ENCODE assay signal across 10 mouse cellular contexts in genomic region chr8:46293741-46294151, GRCm38 (mm10). TPM values are rescaled to one million over a fixed set of nuclear protein-coding genes. Genes with fewer than 3 reads are reported as not detected.
DNase-seq lines count a peak whose midpoint lies in the region; ATAC-seq and TF ChIP-seq lines count a peak whose summit lies in the region.
"Had no signal": no experiment of that assay in that cellular context is flagged by ENCODE, and none has a peak within 500 bp of the region (broad histone marks: within the 10 kb centered on the region; RNA-seq: fewer than 3 reads in every experiment).

No protein-coding gene starts in this region.

- H3K36me3 ChIP-seq in ES-E14 (ENCODE audit: control insufficient read depth, insufficient read depth, low read length, poor library complexity, severe bottlenecking), result no peaks in the 10 kb centered on the region
- no peaks in the 10 kb centered on the region for H3K36me3 ChIP-seq in heart, adult 2 months (ENCODE audit: control insufficient read depth, insufficient read depth, low read length)
- no peaks in the 10 kb centered on the region for H3K36me3 ChIP-seq in limb, embryonic 15.5 days

- peak overlapping the region; percentile 29 to 32; a peak in 3 of 4 replicates for H3K4me3 ChIP-seq in ES-E14 (ENCODE audit: insufficient read depth in 1 of 2, low read depth in 1 of 2, low read length in 2 of 2, poor library complexity in 1 of 2, severe bottlenecking in 1 of 2)
- H3K4me3 ChIP-seq in heart, adult 2 months, result peak overlapping the region; percentile 16; the same call in 1 of the 2 replicates
- H3K4me3 ChIP-seq in limb, embryonic 15.5 days, result no peak overlapping the region

- in situ Hi-C loops in ES-E14 (cut with MboI; ENCODE audit: low sequenced_read_pairs in 2 of 2, unreplicated experiment in 2 of 2), result loop anchor here in 1 of 2 experiments (10.0 kb wide), 1 partner anchor 441 kb away; the partner anchor contains the start of gene Irf2

- intact Hi-C loops in heart, adult 2 months (cut with DNase I), result no loop called here

- peaks cover 5% of the 10 kb centered on the region; the same call in 1 of the 2 replicates for H3K27me3 ChIP-seq in heart, adult 2 months (ENCODE audit: control insufficient read depth, insufficient read depth, low read length)
- H3K27me3 ChIP-seq in limb, embryonic 15.5 days, result peaks cover 90% of the 10 kb centered on the region

- TF ChIP-seq CTCF in heart, adult 2 months (IDR thresholded peaks at IDR 0.05), result no peak

- no peaks in the 10 kb centered on the region for H3K79me2 ChIP-seq in heart, adult 2 months (replicated peaks; ENCODE audit: control insufficient read depth, insufficient read depth, low read length)

- H3K27ac ChIP-seq in ES-E14 (ENCODE audit: insufficient read depth, low read depth, low read length, poor library complexity, severe bottlenecking), result no peak overlapping the region
- no peak overlapping the region; the same call in 1 of the 2 replicates for H3K27ac ChIP-seq in heart, adult 2 months
- H3K27ac ChIP-seq in limb, embryonic 15.5 days, result no peak overlapping the region
- H3K27ac ChIP-seq: macrophage had no signal

- H3K4me2 ChIP-seq in limb, embryonic 15.5 days, result 0 out of 2 replicates have a peak overlapping the region, but pooled peaks have one; percentile 2

- TF ChIP-seq EP300 in heart, adult 2 months (IDR thresholded peaks at IDR 0.05; ENCODE audit: insufficient read depth, low read depth, low read length), result no peak

- DNase-seq in ES-E14 (ENCODE audit: low read depth, low spot score), result no peak
- DNase-seq in adrenal gland, adult 8-10 months, result peak; percentile 53
- DNase-seq in heart, adult 2 months, result peak; percentile 33 to 48
- no peak for DNase-seq in Muller cell, postnatal 12 days (ENCODE audit: inconsistent ontology term)

- TF ChIP-seq POLR2A in heart, adult 2 months (IDR thresholded peaks at IDR 0.05; ENCODE audit: insufficient read depth, low read depth, low read length), result no peak

- WGBS in heart, adult 2 months, result under 1% methylated on average over 16 of the region's 16 CpGs
- WGBS in limb, embryonic 15.5 days, result under 1% methylated on average over 16 of the region's 16 CpGs

- no peak for ATAC-seq in limb, embryonic 15.5 days (ENCODE audit: insufficient number of reproducible peaks, low FRiP score, low TSS enrichment, low read depth)
- no peak for ATAC-seq in erythroid progenitor cell, adult 5-6 weeks (replicated peaks; ENCODE audit: low FRiP score, poor library complexity, severe bottlenecking)
- no peak for ATAC-seq in megakaryocyte, adult 5-6 weeks (ENCODE audit: poor library complexity, severe bottlenecking)
- ATAC-seq: intestine, embryonic 16.5 days had no signal

- H3K9ac ChIP-seq in ES-E14 (ENCODE audit: insufficient read depth, low read depth, low read length, poor library complexity, severe bottlenecking), result no peak overlapping the region
- no peak overlapping the region for H3K9ac ChIP-seq in heart, adult 2 months (ENCODE audit: low read depth, low read length)
- no peak overlapping the region for H3K9ac ChIP-seq in limb, embryonic 15.5 days

- H3K4me1 ChIP-seq in ES-E14 (ENCODE audit: control insufficient read depth in 2 of 2, insufficient read depth in 2 of 2, low read length in 2 of 2, poor library complexity in 1 of 2), result peaks cover 0 to 2% of the 10 kb centered on the region in 2 experiments; a peak in 1 of 4 replicates
- no peaks in the 10 kb centered on the region for H3K4me1 ChIP-seq in heart, adult 2 months (ENCODE audit: control insufficient read depth, insufficient read depth, low read length)
- peaks cover 32% of the 10 kb centered on the region for H3K4me1 ChIP-seq in limb, embryonic 15.5 days

- no peaks in the 10 kb centered on the region for H3K9me3 ChIP-seq in ES-E14 (ENCODE audit: control insufficient read depth, insufficient read depth, low read depth, low read length)
- no peaks in the 10 kb centered on the region for H3K9me3 ChIP-seq in limb, embryonic 15.5 days

TF ChIP-seq in ES-E14, 5 proteins besides CTCF, POLR2A, EP300 and RAD21:
- TF ChIP-seq ZNF384 (IDR thresholded peaks at IDR 0.05; ENCODE audit: low read depth, low read length) (no peak), HCFC1 (IDR thresholded peaks at IDR 0.05; ENCODE audit: borderline replicate concordance, insufficient read depth, low read length) (no peak), CHD2 (IDR thresholded peaks at IDR 0.05; ENCODE audit: low read depth, low read length) (no peak), MAFK (IDR thresholded peaks at IDR 0.05; ENCODE audit: insufficient read depth, low read depth, low read length) (no peak), ZC3H11A (IDR thresholded peaks at IDR 0.05; ENCODE audit: borderline replicate concordance, low read depth, low read length) (no peak)

RNA-seq across cellular contexts. Expression of gene Helt, which starts 0.7 kb away (rescaled TPM):
- total RNA-seq in ES-E14 (2012; rRNA removed), result not detected in 2 replicates
- under 1 TPM in 1 of 4 experiments, not detected in 3; 0.49 TPM for total RNA-seq in adrenal gland, adult 8-10 months (2022)
- total RNA-seq in heart, adult 2 months (2021), result 1 to 10 TPM; 1.5 to 2.8 TPM
- 1.3 TPM in 2 replicates for polyA plus RNA-seq in heart, adult 2 months (2012; rRNA removed)
- not detected in 2 replicates for polyA plus RNA-seq in limb, embryonic 15.5 days (2015; fragmentation: Nextera tagmentation; extraction: Ambion mirVana)
- total RNA-seq in erythroid progenitor cell, adult 5-6 weeks (2015; ENCODE audit: low replicate concordance), result not detected in 2 replicates
- total RNA-seq in erythroid progenitor cell, adult 5-6 weeks (2017; ENCODE audit: low replicate concordance), result not detected in 2 replicates
- total RNA-seq in megakaryocyte, adult 5-6 weeks (2015), result not detected in 2 replicates
- not detected in 2 replicates for total RNA-seq in megakaryocyte, adult 5-6 weeks (2017)
- polyA plus RNA-seq: intestine, embryonic 16.5 days; macrophage; stomach, embryonic 16.5 days had no signal

Comparison
In these comparisons a context has a peak if more than half of its experiments do, and no peak if none do; other contexts are left out.
1. DNase-seq: peak in adrenal gland, adult 8-10 months (single experiment) and heart, adult 2 months (2 of 2); none in ES-E14 (single experiment) and Muller cell, postnatal 12 days (single experiment).